Mouse (Mus musculus) embryonic facial prominence, embryonic 14.5 days (tissue): ENCODE measurements around the gene Cacna1c. TPM values are rescaled to one million over a fixed set of nuclear protein-coding genes. Genes with fewer than 3 reads are reported as not detected.

Experiments
- ATAC-seq: fragments of 200-750 bp; cut with Nextera tagmentation; 2 replicates; pipeline ENCODE4 v1.8.0; 2017; ENCODE audit warnings: low read depth, moderate number of reproducible peaks, moderate TSS enrichment
- DNase-seq: peaks from one replicate; pipeline ENCODE4 v3.0.0-alpha.2; 2015; ENCODE audit warnings: low spot score
- H3K27ac ChIP-seq: fragments of 300-500 bp; sonication (generic); replicated peaks from 2 replicates; pipeline ENCODE4 v1.5.1; 2014; ENCODE audit warnings: low read depth, mild to moderate bottlenecking, low read length, moderate library complexity
- H3K27me3 ChIP-seq: fragments of 300-500 bp; sonication (generic); replicated peaks from 2 replicates; pipeline ENCODE4 v1.6.1; 2014; ENCODE audit warnings: low read length; ENCODE audit not compliant: control insufficient read depth, insufficient read depth
- H3K36me3 ChIP-seq: fragments of 300-500 bp; sonication (generic); 2 replicates; pipeline ENCODE4 v1.6.1; 2014; ENCODE audit warnings: low read length, mixed read lengths; ENCODE audit not compliant: control insufficient read depth, insufficient read depth
- H3K4me1 ChIP-seq: fragments of 300-500 bp; sonication (generic); 2 replicates; pipeline ENCODE4 v1.6.1; 2014; ENCODE audit warnings: antibody characterized with exemption, low read length; ENCODE audit not compliant: control insufficient read depth, insufficient read depth
- H3K4me2 ChIP-seq: fragments of 300-500 bp; sonication (generic); 2 replicates; pipeline ENCODE4 v1.6.1; 2014; ENCODE audit warnings: low read depth, mild to moderate bottlenecking, low read length, moderate library complexity, mixed read lengths
- H3K4me3 ChIP-seq: fragments of 300-500 bp; sonication (generic); 2 replicates; pipeline ENCODE4 v1.5.1; 2014; ENCODE audit warnings: low read depth, mild to moderate bottlenecking, low read length
- H3K9ac ChIP-seq: fragments of 300-500 bp; sonication (generic); 2 replicates; pipeline ENCODE4 v1.6.1; 2014; ENCODE audit warnings: low read depth, mild to moderate bottlenecking, low read length, moderate library complexity, mixed read lengths
- H3K9me3 ChIP-seq: fragments of 300-500 bp; sonication (generic); 2 replicates; pipeline ENCODE4 v1.6.1; 2016; ENCODE audit warnings: low read length; ENCODE audit not compliant: control insufficient read depth
- WGBS: fragments of 180-500 bp; shearing (Covaris S2); extraction: QIAGEN DNeasy Blood & Tissue Kit; methylation state at CpG from one replicate; pipeline ENCODE4 v1.1.7; 2014; 5-methylcytosine and 5-hydroxymethylcytosine counted together
- polyA plus RNA-seq: library from polyadenylated mRNA; unstranded; fragments of >200 nt; fragmentation: Nextera tagmentation; extraction: Ambion mirVana; gene quantifications from 2 replicates; pipeline ENCODE4 v1.2.1, GENCODE M21; 2014

The Cacna1c gene
- polyA plus RNA-seq, 1 experiment from 2014 or later, result 4.8 TPM

GRCm38 (mm10) chr6:118805139-118805538, 391.1 kb downstream of the Cacna1c start:
- Histone ChIP-seq H3K27ac (no peak overlapping the region), H3K4me3 (no peak overlapping the region), H3K36me3 (no peaks in the 10 kb centered on the region), H3K9ac (no peak overlapping the region), H3K4me2 (no peak overlapping the region), H3K27me3 (no peaks in the 10 kb centered on the region), H3K4me1 (no peaks in the 10 kb centered on the region), H3K9me3 (no peaks in the 10 kb centered on the region)
- DNase-seq (no peak), ATAC-seq (no peak)
- WGBS, result 80% methylated on average over 4 of the region's 4 CpGs

- Histone ChIP-seq H3K4me2 (no peak overlapping the region), H3K36me3 (no peaks in the 10 kb centered on the region), H3K9ac (no peak overlapping the region), H3K27me3 (no peaks in the 10 kb centered on the region), H3K4me1 (no peaks in the 10 kb centered on the region), H3K9me3 (no peaks in the 10 kb centered on the region), H3K27ac (no peak overlapping the region), H3K4me3 (no peak overlapping the region)
- ATAC-seq (no peak), DNase-seq (no peak)
- WGBS, result 56% methylated on average over 11 of the region's 11 CpGs
Measured at GRCm38 (mm10) chr6:118802286-118802685, 393.9 kb downstream of the Cacna1c start.

GRCm38 (mm10) chr6:118796393-118796792, 399.8 kb downstream of the Cacna1c start:
- DNase-seq (no peak), ATAC-seq (no peak)
- Histone ChIP-seq H3K27ac (no peak overlapping the region), H3K4me1 (peaks cover 11% of the 10 kb centered on the region), H3K4me2 (no peak overlapping the region), H3K36me3 (no peaks in the 10 kb centered on the region), H3K4me3 (no peak overlapping the region), H3K9ac (no peak overlapping the region), H3K9me3 (no peaks in the 10 kb centered on the region), H3K27me3 (no peaks in the 10 kb centered on the region)
- 93% methylated on average over 4 of the region's 4 CpGs for WGBS

- H3K4me1 ChIP-seq, result peaks cover 11% of the 10 kb centered on the region
- ATAC-seq, result no peak
Measured at GRCm38 (mm10) chr6:118795716-118796115, 400.5 kb downstream of the Cacna1c start.

GRCm38 (mm10) chr6:118791921-118792368, 404.3 kb downstream of the Cacna1c start:
- ATAC-seq, result peak; percentile 73; the same call in 1 of the 2 replicates
- H3K4me2 ChIP-seq, result peak overlapping the region; percentile 1; the same call in 1 of the 2 replicates
- 16% methylated on average over 5 of the region's 5 CpGs for WGBS
- peak; percentile 88 for DNase-seq
- H3K9me3 ChIP-seq, result no peaks in the 10 kb centered on the region
- H3K27ac ChIP-seq, result peak overlapping the region; percentile 59
- H3K4me3 ChIP-seq, result no peak overlapping the region
- H3K4me1 ChIP-seq, result peaks cover 11% of the 10 kb centered on the region
- no peaks in the 10 kb centered on the region for H3K36me3 ChIP-seq
- H3K9ac ChIP-seq, result no peak overlapping the region
- no peaks in the 10 kb centered on the region for H3K27me3 ChIP-seq

More at GRCm38 (mm10) chr6:118795716-118796115, 400.5 kb downstream of the Cacna1c start:
- no peaks in the 10 kb centered on the region for H3K27me3 ChIP-seq
- H3K36me3 ChIP-seq, result no peaks in the 10 kb centered on the region
- H3K27ac ChIP-seq, result no peak overlapping the region
- H3K9ac ChIP-seq, result no peak overlapping the region
- H3K4me3 ChIP-seq, result no peak overlapping the region
- H3K9me3 ChIP-seq, result no peaks in the 10 kb centered on the region
- no peak overlapping the region for H3K4me2 ChIP-seq
- DNase-seq, result no peak

GRCm38 (mm10) chr6:118787933-118788332, 408.3 kb downstream of the Cacna1c start:
- WGBS, result 80% methylated on average over 3 of the region's 3 CpGs
- peaks cover 11% of the 10 kb centered on the region for H3K4me1 ChIP-seq
- H3K9ac ChIP-seq, result no peak overlapping the region
- ATAC-seq, result no peak
- no peak overlapping the region for H3K4me3 ChIP-seq
- no peak overlapping the region for H3K27ac ChIP-seq
- no peak overlapping the region for H3K4me2 ChIP-seq
- no peaks in the 10 kb centered on the region for H3K36me3 ChIP-seq
- no peak for DNase-seq
- H3K27me3 ChIP-seq, result no peaks in the 10 kb centered on the region
- H3K9me3 ChIP-seq, result no peaks in the 10 kb centered on the region

GRCm38 (mm10) chr6:118780280-118780679, 415.9 kb downstream of the Cacna1c start:
- H3K36me3 ChIP-seq, result no peaks in the 10 kb centered on the region; the same call in 1 of the 2 replicates
- no peak overlapping the region for H3K27ac ChIP-seq
- 78% methylated on average over 7 of the region's 7 CpGs for WGBS
- H3K4me1 ChIP-seq, result no peaks in the 10 kb centered on the region
- H3K9me3 ChIP-seq, result no peaks in the 10 kb centered on the region
- no peak overlapping the region for H3K9ac ChIP-seq
- no peak overlapping the region for H3K4me2 ChIP-seq
- no peak overlapping the region for H3K4me3 ChIP-seq
- H3K27me3 ChIP-seq, result no peaks in the 10 kb centered on the region
- DNase-seq (no peak), ATAC-seq (no peak)

- no peaks in the 10 kb centered on the region; the same call in 1 of the 2 replicates for H3K36me3 ChIP-seq
- ATAC-seq (no peak), DNase-seq (no peak)
- H3K9me3 ChIP-seq, result no peaks in the 10 kb centered on the region
- no peaks in the 10 kb centered on the region for H3K27me3 ChIP-seq
- H3K4me1 ChIP-seq, result no peaks in the 10 kb centered on the region
- no peak overlapping the region for H3K9ac ChIP-seq
- H3K4me3 ChIP-seq, result no peak overlapping the region
- no peak overlapping the region for H3K27ac ChIP-seq
- 86% methylated on average over 8 of the region's 8 CpGs for WGBS
- no peak overlapping the region for H3K4me2 ChIP-seq
Measured at GRCm38 (mm10) chr6:118779201-118779600, 417.0 kb downstream of the Cacna1c start.

GRCm38 (mm10) chr6:118777457-118777856, 418.8 kb downstream of the Cacna1c start:
- Histone ChIP-seq H3K9me3 (no peaks in the 10 kb centered on the region), H3K4me2 (no peak overlapping the region), H3K27ac (no peak overlapping the region), H3K36me3 (no peaks in the 10 kb centered on the region; the same call in 1 of the 2 replicates), H3K4me3 (no peak overlapping the region), H3K27me3 (no peaks in the 10 kb centered on the region), H3K4me1 (no peaks in the 10 kb centered on the region), H3K9ac (no peak overlapping the region)
- ATAC-seq (no peak), DNase-seq (no peak)
- WGBS, result 70% methylated on average over 8 of the region's 8 CpGs
